Mouse (Mus musculus) embryo, embryonic 11 days (tissue): ENCODE results near the gene Abca14.
"Not testable (repeated sequence)": the region's sequence is repeated elsewhere in the genome, so short reads cannot be mapped to it uniquely, and the experiment has no call there.

Experiments
- DNase-seq: peaks from one replicate; pipeline ENCODE4 v3.0.0-alpha.2; 2015

Abca14 gene

GRCm38 (mm10) chr7:120201771-120202170, 2.0 kb upstream of the Abca14 start, which contains the start of gene Crym:
Crym (minus strand) TSS chr7:120202111.
- peak; percentile 35 for DNase-seq

GRCm38 (mm10) chr7:120205989-120206388, 2.2 kb downstream of the Abca14 start:
- DNase-seq, result no peak

- no peak for DNase-seq
These were observed 24.8 kb downstream of the Abca14 start for GRCm38 (mm10) chr7:120228541-120228940.

GRCm38 (mm10) chr7:120241092-120241491, 37.3 kb downstream of the Abca14 start:
- peak; percentile 2 for DNase-seq

GRCm38 (mm10) chr7:120271135-120271991, 67.6 kb downstream of the Abca14 start:
- DNase-seq, result no peak

GRCm38 (mm10) chr7:120272110-120272509, 68.3 kb downstream of the Abca14 start:
- DNase-seq, result no peak

GRCm38 (mm10) chr7:120285286-120285685, 81.5 kb downstream of the Abca14 start:
- DNase-seq, result no peak

- DNase-seq, result no peak
These were observed 112.3 kb downstream of the Abca14 start for GRCm38 (mm10) chr7:120316086-120316485.

GRCm38 (mm10) chr7:120322963-120323362, 119.2 kb downstream of the Abca14 start:
- no peak for DNase-seq

- DNase-seq, result not testable (repeated sequence)
These were observed 122.2 kb downstream of the Abca14 start for GRCm38 (mm10) chr7:120325911-120326310.

GRCm38 (mm10) chr7:120327220-120328073, 123.7 kb downstream of the Abca14 start:
- peak; percentile 53 for DNase-seq

- no peak for DNase-seq
These were observed 124.5 kb downstream of the Abca14 start, which contains the start of gene Abca15 for GRCm38 (mm10) chr7:120328087-120328793. Abca15 (plus strand) TSS chr7:120328670.

GRCm38 (mm10) chr7:120361159-120361558, 157.4 kb downstream of the Abca14 start:
- DNase-seq, result peak; percentile 60
